In genomic region chr8:107095717-107096365, GRCm38 (mm10) we compare ENCODE assay signal across 8 mouse cellular contexts. TPM values are rescaled to one million over a fixed set of nuclear protein-coding genes. Genes with fewer than 3 reads are reported as not detected.
DNase-seq lines count a peak whose midpoint lies in the region; ATAC-seq and TF ChIP-seq lines count a peak whose summit lies in the region.

No protein-coding gene starts in this region.

- H3K4me3 ChIP-seq in heart, adult 2 months, result peak overlapping the region; percentile 82
- H3K4me3 ChIP-seq in brown adipose tissue, adult 24 weeks (ENCODE audit: insufficient read depth, low read depth, low read length), result peak overlapping the region; percentile 98
- peak overlapping the region; percentile 96 for H3K4me3 ChIP-seq in hindbrain, embryonic 15.5 days
- H3K4me3 ChIP-seq in midbrain, embryonic 14.5 days (replicated peaks; ENCODE audit: low read depth, low read length), result peak overlapping the region; percentile 85

- H3K9ac ChIP-seq in heart, adult 2 months (ENCODE audit: low read depth, low read length), result peak overlapping the region; percentile 93
- peak overlapping the region; percentile 92 for H3K9ac ChIP-seq in hindbrain, embryonic 15.5 days
- H3K9ac ChIP-seq in midbrain, embryonic 14.5 days (replicated peaks; ENCODE audit: low read length), result peak overlapping the region; percentile 87

- H3K79me2 ChIP-seq in heart, adult 2 months (replicated peaks; ENCODE audit: control insufficient read depth, insufficient read depth, low read length), result no peaks in the 10 kb centered on the region

- peaks cover 9% of the 10 kb centered on the region for H3K36me3 ChIP-seq in heart, adult 2 months (ENCODE audit: control insufficient read depth, insufficient read depth, low read length)
- 0 out of 2 replicates have a peak, but pooled peaks cover 16% of the 10 kb centered on the region for H3K36me3 ChIP-seq in hindbrain, embryonic 15.5 days
- H3K36me3 ChIP-seq in midbrain, embryonic 14.5 days (ENCODE audit: control insufficient read depth, insufficient read depth, low read length), result peaks cover 15% of the 10 kb centered on the region

- TF ChIP-seq EP300 in heart, adult 2 months (IDR thresholded peaks at IDR 0.05; ENCODE audit: insufficient read depth, low read depth, low read length), result no peak

- DNase-seq in heart, adult 2 months, result no peak
- DNase-seq in heart, postnatal 4 days, result no peak
- peak; percentile 71 for DNase-seq in 416B (ENCODE audit: low read depth)
- DNase-seq in midbrain, embryonic 14.5 days, result peak; percentile 56
- DNase-seq in ovary, postnatal 36 days (ENCODE audit: low spot score), result no peak
- no peak for DNase-seq in urinary bladder, postnatal 14 days (ENCODE audit: low spot score)

- intact Hi-C loops in heart, adult 2 months (cut with DNase I), result loop anchor here (2.0 to 5.0 kb wide), 2 partner anchors 39 to 331 kb away; partner anchors contain the start of genes Cog8, Nip7 and Nob1

- no peak for TF ChIP-seq POLR2A in heart, adult 2 months (IDR thresholded peaks at IDR 0.05; ENCODE audit: insufficient read depth, low read depth, low read length)

- no peak for TF ChIP-seq CTCF in heart, adult 2 months (IDR thresholded peaks at IDR 0.05)

- H3K9me3 ChIP-seq in hindbrain, embryonic 15.5 days, result no peaks in the 10 kb centered on the region
- no peaks in the 10 kb centered on the region for H3K9me3 ChIP-seq in midbrain, embryonic 14.5 days (ENCODE audit: control insufficient read depth, low read length)

- WGBS in heart, adult 2 months, result 1% methylated on average over 38 of the region's 53 CpGs
- under 1% methylated on average over 49 of the region's 53 CpGs for WGBS in hindbrain, embryonic 15.5 days
- 2% methylated on average over 53 of the region's 53 CpGs for WGBS in midbrain, embryonic 14.5 days

- H3K4me2 ChIP-seq in hindbrain, embryonic 15.5 days, result peak overlapping the region; percentile 61
- H3K4me2 ChIP-seq in midbrain, embryonic 14.5 days (ENCODE audit: low read length), result peak overlapping the region; percentile 67

- peaks cover 3% of the 10 kb centered on the region for H3K4me1 ChIP-seq in heart, adult 2 months (ENCODE audit: control insufficient read depth, insufficient read depth, low read length)
- H3K4me1 ChIP-seq in brown adipose tissue, adult 24 weeks (ENCODE audit: control insufficient read depth, insufficient read depth, insufficient read length, low read length), result peaks cover 3% of the 10 kb centered on the region
- H3K4me1 ChIP-seq in hindbrain, embryonic 15.5 days (replicated peaks), result peaks cover 28% of the 10 kb centered on the region
- H3K4me1 ChIP-seq in midbrain, embryonic 14.5 days (ENCODE audit: control insufficient read depth, insufficient read depth, low read length), result peaks cover 12% of the 10 kb centered on the region

- H3K27me3 ChIP-seq in heart, adult 2 months (ENCODE audit: control insufficient read depth, insufficient read depth, low read length), result no peaks in the 10 kb centered on the region
- H3K27me3 ChIP-seq in hindbrain, embryonic 15.5 days, result no peaks in the 10 kb centered on the region
- H3K27me3 ChIP-seq in midbrain, embryonic 14.5 days (ENCODE audit: control insufficient read depth, insufficient read depth, low read length), result no peaks in the 10 kb centered on the region

- no peak; the same call in none of the 2 replicates for ATAC-seq in hindbrain, embryonic 15.5 days (ENCODE audit: low FRiP score, low read depth)
- peak; percentile 79 for ATAC-seq in midbrain, embryonic 14.5 days (ENCODE audit: low FRiP score, low TSS enrichment)

- H3K27ac ChIP-seq in heart, adult 2 months, result peak overlapping the region; percentile 93
- H3K27ac ChIP-seq in brown adipose tissue, adult 24 weeks (replicated peaks; ENCODE audit: low read depth, low read length), result peak overlapping the region; percentile 77
- H3K27ac ChIP-seq in hindbrain, embryonic 15.5 days (replicated peaks), result peak overlapping the region; percentile 89
- H3K27ac ChIP-seq in midbrain, embryonic 14.5 days (replicated peaks; ENCODE audit: low read depth, low read length), result peak overlapping the region; percentile 86

RNA-seq across cellular contexts. Expression of gene Terf2, which starts 0.5 kb away (rescaled TPM):
- 10 to 100 TPM; 11.1 to 11.2 TPM for total RNA-seq in heart, adult 2 months (2021)
- polyA plus RNA-seq in heart, adult 2 months (2012; rRNA removed), result 6.0 and 8.9 TPM in 2 replicates
- 10 to 100 TPM; 20.2 to 25.1 TPM for total RNA-seq in heart, postnatal 4 days (2021)
- 6.7 and 9.0 TPM in 2 replicates for polyA plus RNA-seq in brown adipose tissue, adult 24 weeks (2012; ENCODE audit: insufficient read depth, insufficient read length, missing spikeins)
- polyA plus RNA-seq in hindbrain, embryonic 15.5 days (2015; fragmentation: Nextera tagmentation; extraction: Ambion mirVana), result 23.9 and 26.8 TPM in 2 replicates
- polyA plus RNA-seq in midbrain, embryonic 14.5 days (2014; fragmentation: Nextera tagmentation; extraction: Ambion mirVana), result 23.3 and 27.6 TPM in 2 replicates

RNA-seq across cellular contexts. Expression of gene Tmed6, which starts 30.4 kb away (rescaled TPM):
- total RNA-seq in heart, adult 2 months (2021), result not detected
- polyA plus RNA-seq in heart, adult 2 months (2012; rRNA removed), result not detected in 2 replicates
- not detected for total RNA-seq in heart, postnatal 4 days (2021)
- polyA plus RNA-seq in brown adipose tissue, adult 24 weeks (2012; ENCODE audit: insufficient read depth, insufficient read length, missing spikeins), result not detected in 2 replicates
- polyA plus RNA-seq in hindbrain, embryonic 15.5 days (2015; fragmentation: Nextera tagmentation; extraction: Ambion mirVana), result not detected in 2 replicates
- not detected in 2 replicates for polyA plus RNA-seq in midbrain, embryonic 14.5 days (2014; fragmentation: Nextera tagmentation; extraction: Ambion mirVana)

RNA-seq across cellular contexts. Expression of gene Nip7, which starts 39.2 kb away (rescaled TPM):
- 10 to 100 TPM; 19.4 to 27.3 TPM for total RNA-seq in heart, adult 2 months (2021)
- 19.7 and 27.9 TPM in 2 replicates for polyA plus RNA-seq in heart, adult 2 months (2012; rRNA removed)
- total RNA-seq in heart, postnatal 4 days (2021), result 10 to 100 TPM; 37.4 to 41.1 TPM
- 21.5 and 22.2 TPM in 2 replicates for polyA plus RNA-seq in brown adipose tissue, adult 24 weeks (2012; ENCODE audit: insufficient read depth, insufficient read length, missing spikeins)
- 62.2 and 65.6 TPM in 2 replicates for polyA plus RNA-seq in hindbrain, embryonic 15.5 days (2015; fragmentation: Nextera tagmentation; extraction: Ambion mirVana)
- polyA plus RNA-seq in midbrain, embryonic 14.5 days (2014; fragmentation: Nextera tagmentation; extraction: Ambion mirVana), result 73.3 and 78.7 TPM in 2 replicates

RNA-seq across cellular contexts. Expression of gene Cog8, which starts 39.4 kb away (rescaled TPM):
- total RNA-seq in heart, adult 2 months (2021), result 10 to 100 TPM; 17.9 to 18.7 TPM
- 17.2 and 26.5 TPM in 2 replicates for polyA plus RNA-seq in heart, adult 2 months (2012; rRNA removed)
- 10 to 100 TPM; 16.9 to 18.3 TPM for total RNA-seq in heart, postnatal 4 days (2021)
- 12.9 and 22.0 TPM in 2 replicates for polyA plus RNA-seq in brown adipose tissue, adult 24 weeks (2012; ENCODE audit: insufficient read depth, insufficient read length, missing spikeins)
- 44.2 and 45.3 TPM in 2 replicates for polyA plus RNA-seq in hindbrain, embryonic 15.5 days (2015; fragmentation: Nextera tagmentation; extraction: Ambion mirVana)
- polyA plus RNA-seq in midbrain, embryonic 14.5 days (2014; fragmentation: Nextera tagmentation; extraction: Ambion mirVana), result 36.1 and 41.4 TPM in 2 replicates

RNA-seq across cellular contexts. Expression of gene Pdf, which starts 47.4 kb away (rescaled TPM):
- total RNA-seq in heart, adult 2 months (2021), result 10 to 100 TPM; 60.6 to 64.8 TPM
- polyA plus RNA-seq in heart, adult 2 months (2012; rRNA removed), result 56.0 and 68.7 TPM in 2 replicates
- total RNA-seq in heart, postnatal 4 days (2021), result 10 to 100 TPM; 39.0 TPM
- 15.0 and 24.3 TPM in 2 replicates for polyA plus RNA-seq in brown adipose tissue, adult 24 weeks (2012; ENCODE audit: insufficient read depth, insufficient read length, missing spikeins)
- polyA plus RNA-seq in hindbrain, embryonic 15.5 days (2015; fragmentation: Nextera tagmentation; extraction: Ambion mirVana), result 41.3 and 41.4 TPM in 2 replicates
- 29.1 and 33.0 TPM in 2 replicates for polyA plus RNA-seq in midbrain, embryonic 14.5 days (2014; fragmentation: Nextera tagmentation; extraction: Ambion mirVana)

Comparison
In these comparisons a context has a peak if more than half of its experiments do, and no peak if none do; other contexts are left out.
1. DNase-seq: peak in 416B (single experiment) and midbrain, embryonic 14.5 days (single experiment); none in heart, adult 2 months (0 of 2), heart, postnatal 4 days (single experiment), ovary, postnatal 36 days (single experiment) and urinary bladder, postnatal 14 days (single experiment).
2. Peak in every context shown above with its lines, with median percentiles within 50 percentile points of each other: H3K27ac ChIP-seq, H3K4me3 ChIP-seq and H3K9ac ChIP-seq.